In the genomic region with DNA sequence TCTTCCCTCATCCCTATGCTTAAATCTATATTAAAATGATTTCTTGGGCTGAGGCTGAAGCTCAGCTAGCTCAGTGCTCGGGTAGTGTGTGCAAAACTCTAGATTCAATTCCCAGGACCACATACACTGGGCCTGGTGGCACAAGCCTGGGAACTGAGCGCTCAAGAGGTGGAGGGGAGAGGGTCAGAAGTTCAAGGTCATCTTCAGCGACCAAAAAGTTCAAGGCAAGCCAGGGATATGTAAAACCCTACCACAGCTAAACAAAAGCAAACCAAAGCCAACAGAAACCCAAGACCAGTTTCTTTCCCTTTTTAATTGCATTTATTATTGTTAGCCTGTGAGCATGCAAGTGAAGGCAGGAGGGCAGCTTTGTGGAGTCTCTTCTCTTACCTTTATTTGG, we compare ENCODE assay signal across 28 mouse cellular contexts.
"Had no signal": no experiment of that assay in that cellular context is flagged by ENCODE, and none has a peak within 500 bp of the region (broad histone marks: within the 10 kb centered on the region; RNA-seq: fewer than 3 reads in every experiment).

No protein-coding gene starts in this region.

- DNase-seq: cerebellum, adult 9-10 months; cerebellum, adult 9-11 months; cerebellum, postnatal 10 days; cerebellum, postnatal 14 days; cerebellum, postnatal 25 days; cerebellum, postnatal 36 days; embryo, embryonic 11 days; forebrain, postnatal 0 days; gastrocnemius, adult 2 months; gastrocnemius, postnatal 10 days; gastrocnemius, postnatal 14 days; gastrocnemius, postnatal 25 days; gastrocnemius, postnatal 36 days; heart, adult 11 months; heart, adult 18-20 months; heart, adult 2 months had no signal

- ATAC-seq: forebrain, embryonic 13.5 days; forebrain, embryonic 14.5 days; forebrain, embryonic 15.5 days; forebrain, embryonic 16.5 days; forebrain, postnatal 0 days had no signal

- H3K9me3 ChIP-seq: embryonic facial prominence, embryonic 10.5 days; embryonic facial prominence, embryonic 12.5 days; embryonic facial prominence, embryonic 13.5 days; embryonic facial prominence, embryonic 15.5 days; forebrain, embryonic 10.5 days; forebrain, embryonic 12.5 days; forebrain, embryonic 13.5 days; forebrain, embryonic 15.5 days; heart, embryonic 10.5 days had no signal

- H3K4me2 ChIP-seq: embryonic facial prominence, embryonic 12.5 days; embryonic facial prominence, embryonic 13.5 days; embryonic facial prominence, embryonic 15.5 days; forebrain, embryonic 12.5 days; forebrain, embryonic 13.5 days; forebrain, embryonic 15.5 days had no signal

- H3K9ac ChIP-seq: embryonic facial prominence, embryonic 12.5 days; embryonic facial prominence, embryonic 13.5 days; embryonic facial prominence, embryonic 15.5 days; forebrain, embryonic 12.5 days; forebrain, embryonic 13.5 days; forebrain, embryonic 15.5 days; forebrain, postnatal 0 days had no signal

- H3K4me1 ChIP-seq: embryonic facial prominence, embryonic 12.5 days had no signal

- H3K27me3 ChIP-seq: embryonic facial prominence, embryonic 12.5 days; embryonic facial prominence, embryonic 13.5 days; embryonic facial prominence, embryonic 15.5 days; forebrain, embryonic 12.5 days; forebrain, embryonic 13.5 days; forebrain, embryonic 15.5 days had no signal

- H3K36me3 ChIP-seq: embryonic facial prominence, embryonic 10.5 days; embryonic facial prominence, embryonic 12.5 days; embryonic facial prominence, embryonic 13.5 days; embryonic facial prominence, embryonic 15.5 days; forebrain, embryonic 10.5 days; forebrain, embryonic 12.5 days; forebrain, embryonic 15.5 days; heart, embryonic 10.5 days had no signal

- H3K4me3 ChIP-seq: embryonic facial prominence, embryonic 10.5 days; embryonic facial prominence, embryonic 12.5 days; embryonic facial prominence, embryonic 13.5 days; embryonic facial prominence, embryonic 15.5 days; erythroblast, embryonic 14.5 days; forebrain, embryonic 10.5 days; forebrain, embryonic 12.5 days; forebrain, embryonic 13.5 days; forebrain, embryonic 15.5 days; gastrocnemius, adult 2 months; heart, adult 2 months; heart, embryonic 10.5 days had no signal

- H3K27ac ChIP-seq: embryonic facial prominence, embryonic 10.5 days; embryonic facial prominence, embryonic 12.5 days; embryonic facial prominence, embryonic 13.5 days; embryonic facial prominence, embryonic 15.5 days; forebrain, embryonic 10.5 days; forebrain, embryonic 12.5 days; forebrain, embryonic 13.5 days; forebrain, embryonic 15.5 days; gastrocnemius, adult 2 months; heart, adult 2 months; heart, embryonic 10.5 days had no signal
